Mouse (Mus musculus) forebrain, embryonic 10.5 days (tissue): Measurements from ENCODE around the gene Eif4h. TPM values are rescaled to one million over a fixed set of nuclear protein-coding genes. Genes with fewer than 3 reads are reported as not detected.
"Not testable (repeated sequence)": the region's sequence is repeated elsewhere in the genome, so short reads cannot be mapped to it uniquely, and the experiment has no call there.

Experiments used
- DNase-seq: peaks from one replicate; pipeline ENCODE4 v3.0.0-alpha.2; 2017; ENCODE audit warnings: low spot score; ENCODE audit errors: extremely low spot score
- H3K27ac ChIP-seq: fragments of 300-500 bp; sonication (generic); 2 replicates; pipeline ENCODE4 v1.5.1; 2016; ENCODE audit warnings: mild to moderate bottlenecking
- H3K27me3 ChIP-seq: fragments of 300-500 bp; sonication (generic); 2 replicates; pipeline ENCODE4 v1.6.1; 2016; ENCODE audit warnings: mild to moderate bottlenecking; ENCODE audit not compliant: poor library complexity, severe bottlenecking
- H3K36me3 ChIP-seq: fragments of 300-500 bp; sonication (generic); replicated peaks from 2 replicates; pipeline ENCODE4 v1.6.1; 2016; ENCODE audit warnings: mild to moderate bottlenecking, moderate library complexity
- H3K4me1 ChIP-seq: fragments of 300-500 bp; sonication (generic); 2 replicates; pipeline ENCODE4 v1.6.1; 2016
- H3K4me3 ChIP-seq: fragments of 300-500 bp; sonication (generic); 2 replicates; pipeline ENCODE4 v1.5.1; 2016; ENCODE audit warnings: mild to moderate bottlenecking, moderate library complexity
- H3K9me3 ChIP-seq: fragments of 300-500 bp; sonication (generic); 2 replicates; pipeline ENCODE4 v1.6.1; 2016; ENCODE audit warnings: mild to moderate bottlenecking, moderate library complexity
- WGBS: fragments of 180-500 bp; shearing (Covaris S2); methylation state at CpG from one replicate; pipeline ENCODE4 v1.1.7; 2016; 5-methylcytosine and 5-hydroxymethylcytosine counted together
- polyA plus RNA-seq: library from polyadenylated mRNA; unstranded; fragments of >200 nt; fragmentation: Nextera tagmentation; extraction: Ambion mirVana; gene quantifications from 2 replicates; pipeline ENCODE4 v1.2.1, GENCODE M21; 2016

Eif4h gene
- polyA plus RNA-seq, 1 experiment from 2014 or later: 571 TPM

DNA sequence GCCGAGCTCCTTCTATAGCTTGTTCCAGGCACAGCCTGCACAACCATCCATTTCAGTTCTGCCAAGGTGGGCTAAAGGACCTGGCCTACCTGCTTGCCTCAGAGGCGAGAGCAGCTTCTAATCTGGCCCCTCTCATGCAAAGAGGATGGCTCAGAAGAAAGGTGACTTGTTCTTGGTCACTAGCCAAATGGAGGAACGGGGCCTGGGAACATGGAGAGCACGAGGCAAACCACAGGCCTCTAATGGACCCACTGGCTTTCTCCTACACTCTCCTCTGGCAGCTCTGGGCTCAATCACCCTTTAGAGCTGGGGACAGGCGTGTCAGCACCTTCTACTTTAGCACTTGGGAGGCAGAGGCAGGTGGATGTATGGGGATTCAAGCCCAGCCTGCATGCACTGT lies 35.7 kb upstream of the Eif4h start:
- Histone ChIP-seq H3K4me1 (peaks cover 49% of the 10 kb centered on the region), H3K9me3 (no peaks in the 10 kb centered on the region), H3K4me3 (no peak overlapping the region; the same call in 1 of the 2 replicates), H3K27me3 (no peaks in the 10 kb centered on the region), H3K27ac (peak overlapping the region; percentile 90), H3K36me3 (peaks cover 33% of the 10 kb centered on the region)
- WGBS: 74% methylated on average over 5 of the region's 5 CpGs
- no peak for DNase-seq

DNA sequence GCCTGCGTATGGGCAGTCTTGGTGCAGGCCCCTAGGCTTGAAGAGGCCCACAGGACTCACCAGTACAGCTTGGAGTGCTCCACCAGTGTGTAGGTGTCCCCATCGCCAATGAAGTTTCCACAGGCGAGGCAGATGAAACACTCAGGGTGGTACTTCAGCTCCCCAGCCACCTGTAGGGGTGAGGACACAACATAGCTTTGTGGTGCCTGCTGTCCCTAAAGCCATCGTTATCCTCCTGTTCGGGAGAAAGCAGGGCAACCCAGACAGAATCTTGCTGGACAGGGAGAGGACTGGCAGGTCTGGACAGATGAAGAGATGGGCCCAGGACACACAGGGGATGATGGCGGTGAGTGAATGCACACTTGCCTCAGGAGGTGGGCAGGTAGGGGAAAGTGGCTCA lies 33.3 kb upstream of the Eif4h start:
- H3K36me3 ChIP-seq: peaks cover 49% of the 10 kb centered on the region
- no peak for DNase-seq
- WGBS: 92% methylated on average over 6 of the region's 6 CpGs
- peaks cover 39% of the 10 kb centered on the region for H3K4me1 ChIP-seq
- H3K9me3 ChIP-seq: no peaks in the 10 kb centered on the region
- H3K4me3 ChIP-seq: no peak overlapping the region
- H3K27ac ChIP-seq: no peak overlapping the region
- no peaks in the 10 kb centered on the region for H3K27me3 ChIP-seq

DNA sequence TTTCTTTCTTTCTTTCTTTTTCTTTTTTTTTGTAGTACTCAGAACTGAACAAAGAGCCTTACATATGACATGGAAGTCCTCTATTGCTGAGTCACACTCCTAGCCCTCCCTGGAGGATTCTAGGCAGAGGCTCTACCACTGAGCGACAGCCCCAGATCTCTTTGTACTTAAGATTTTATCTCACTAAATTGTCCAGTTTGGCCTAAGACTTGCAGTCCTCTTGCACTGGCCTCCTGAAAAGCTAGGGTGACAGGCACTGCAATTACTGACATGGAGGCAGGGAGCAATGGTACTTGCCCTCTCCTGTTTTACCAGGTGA lies 32.9 kb upstream of the Eif4h start:
- Histone ChIP-seq H3K36me3 (peaks cover 50% of the 10 kb centered on the region), H3K4me1 (peaks cover 35% of the 10 kb centered on the region), H3K27me3 (no peaks in the 10 kb centered on the region), H3K4me3 (no peak overlapping the region), H3K9me3 (no peaks in the 10 kb centered on the region), H3K27ac (peak overlapping the region; percentile 66)
- 98% methylated on average over 1 of the region's 1 CpGs for WGBS
- DNase-seq: no peak

DNA sequence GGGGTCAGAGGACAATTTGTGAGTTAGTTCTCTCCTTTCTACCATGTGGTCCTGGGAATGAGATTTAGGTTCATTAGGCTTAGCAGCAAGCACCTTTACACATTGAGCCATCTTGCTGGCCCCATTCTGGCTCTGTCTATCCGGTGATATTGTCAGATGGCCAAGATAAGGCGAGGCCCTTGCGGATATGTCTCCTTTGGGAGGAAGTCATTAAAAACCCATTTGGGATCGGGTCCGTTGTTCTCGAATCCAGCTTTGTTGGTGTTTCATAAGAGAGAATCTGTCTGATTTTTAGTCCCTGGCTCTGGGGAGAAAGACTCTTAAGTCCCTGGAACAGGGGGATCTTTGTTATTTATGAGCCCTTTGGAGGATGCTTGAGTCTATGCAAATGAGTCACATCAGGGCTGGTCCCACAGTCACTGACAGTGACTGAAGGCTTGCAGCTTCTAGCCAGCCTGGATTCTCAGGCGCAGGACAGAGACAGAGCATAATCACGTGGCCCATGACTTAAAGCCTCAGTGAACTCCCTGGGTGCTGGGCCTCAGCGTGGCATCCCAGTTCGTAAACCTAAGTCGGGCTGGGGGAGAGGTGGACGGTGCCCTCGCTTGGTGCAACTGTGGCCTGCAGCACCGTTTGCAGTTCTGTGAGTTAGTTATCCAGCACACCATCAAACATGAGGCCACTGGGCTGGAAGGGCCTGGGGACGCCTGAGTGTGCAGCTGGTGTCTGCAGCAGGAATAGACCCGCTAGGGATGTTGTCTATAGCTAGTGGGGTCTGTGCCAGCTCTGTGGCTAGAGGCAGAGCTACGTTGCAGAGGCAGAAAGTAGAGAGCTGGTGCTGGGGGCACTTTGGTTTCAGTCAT lies 32.3 kb upstream of the Eif4h start:
- peaks cover 29% of the 10 kb centered on the region for H3K4me1 ChIP-seq
- H3K27me3 ChIP-seq: no peaks in the 10 kb centered on the region
- H3K4me3 ChIP-seq: no peak overlapping the region
- H3K9me3 ChIP-seq: no peaks in the 10 kb centered on the region
- H3K27ac ChIP-seq: peak overlapping the region; percentile 66
- peaks cover 54% of the 10 kb centered on the region for H3K36me3 ChIP-seq
- no peak for DNase-seq
- WGBS: 81% methylated on average over 17 of the region's 17 CpGs

DNA sequence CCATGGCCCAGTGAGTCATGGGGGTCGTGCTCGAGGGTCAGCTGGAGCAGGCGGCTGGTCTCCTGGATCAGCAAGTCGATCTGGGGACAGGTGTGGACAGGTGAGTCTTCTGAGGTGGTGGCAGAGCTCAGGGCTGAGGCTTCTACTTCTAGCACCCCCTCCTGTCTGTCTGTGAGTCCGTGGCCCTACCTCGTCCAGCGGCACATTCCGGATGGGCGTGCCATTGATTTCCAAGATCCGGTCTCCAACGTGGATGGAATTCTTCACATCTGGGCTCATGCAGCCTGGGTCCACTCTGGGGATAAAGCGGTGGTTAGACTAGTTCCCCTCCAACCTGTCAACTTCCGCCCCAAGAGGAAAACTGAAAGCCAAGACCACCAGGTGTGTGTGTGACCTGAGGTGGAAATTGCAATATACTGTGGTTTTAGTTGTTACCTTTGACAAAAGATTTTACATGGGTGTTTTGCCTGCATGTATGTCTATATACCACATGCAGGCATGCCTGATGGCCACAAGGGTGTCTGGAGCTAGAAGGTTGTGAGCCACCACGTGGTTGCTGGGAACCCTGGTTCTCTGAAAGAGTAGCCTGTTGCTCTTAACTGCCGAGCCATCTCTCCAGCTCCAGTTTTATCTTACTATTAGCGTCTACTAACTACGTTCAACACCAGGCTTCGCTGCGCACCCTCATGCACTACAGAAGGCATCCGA lies 29.9 kb upstream of the Eif4h start:
- Histone ChIP-seq H3K4me3 (no peak overlapping the region), H3K27me3 (no peaks in the 10 kb centered on the region), H3K36me3 (peaks cover 77% of the 10 kb centered on the region), H3K9me3 (no peaks in the 10 kb centered on the region), H3K4me1 (peaks cover 8% of the 10 kb centered on the region; the same call in 1 of the 2 replicates), H3K27ac (no peak overlapping the region)
- WGBS: 80% methylated on average over 20 of the region's 20 CpGs
- no peak for DNase-seq

DNA sequence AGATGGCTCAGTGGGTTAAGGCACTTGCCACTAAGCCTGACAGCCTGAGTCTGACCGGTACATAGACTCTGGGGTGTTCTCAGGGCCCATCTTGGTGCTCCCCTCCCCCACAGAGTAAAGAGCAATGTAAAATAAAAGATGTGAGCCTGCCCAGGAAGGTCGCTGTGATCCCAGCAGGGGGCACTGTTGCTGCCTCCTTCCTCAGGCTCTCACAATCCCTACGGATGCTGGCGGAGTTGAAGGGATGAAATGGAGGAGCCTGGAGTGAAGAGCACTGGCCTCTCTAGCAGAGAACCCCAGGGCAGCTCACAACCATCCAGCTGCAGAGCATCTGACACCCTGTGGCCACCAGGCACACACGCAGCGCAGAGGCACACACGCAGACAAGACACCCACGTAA lies 29.2 kb upstream of the Eif4h start:
- H3K27ac ChIP-seq: no peak overlapping the region
- H3K27me3 ChIP-seq: no peaks in the 10 kb centered on the region

DNA sequence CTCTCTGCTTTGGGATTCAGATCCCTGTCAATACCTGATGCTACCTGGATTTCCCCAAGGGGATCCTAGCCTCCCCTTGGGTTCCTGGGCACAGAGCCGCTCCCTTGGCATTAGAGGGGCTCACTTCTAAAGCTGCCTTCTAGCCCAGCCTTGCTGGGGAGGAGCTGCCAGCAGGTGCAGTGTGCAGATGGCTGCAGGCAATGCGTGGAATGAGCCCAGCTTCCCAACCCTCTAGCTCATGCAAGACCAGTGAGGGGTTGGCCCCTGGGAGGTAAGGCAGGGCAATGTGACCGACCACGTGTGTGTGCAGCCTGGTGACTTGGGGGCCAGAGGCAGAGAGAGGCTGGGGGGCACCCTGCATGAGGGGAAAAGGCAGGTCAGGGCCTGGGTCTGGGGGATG lies 17.4 kb upstream of the Eif4h start:
- 82% methylated on average over 4 of the region's 4 CpGs for WGBS
- Histone ChIP-seq H3K36me3 (peaks cover 49% of the 10 kb centered on the region), H3K4me1 (0 out of 2 replicates have a peak, but pooled peaks cover 6% of the 10 kb centered on the region), H3K9me3 (no peaks in the 10 kb centered on the region), H3K27ac (peak overlapping the region; percentile 48; the same call in 1 of the 2 replicates), H3K4me3 (no peak overlapping the region), H3K27me3 (no peaks in the 10 kb centered on the region)
- DNase-seq: no peak

More for the DNA sequence above, 29.2 kb upstream of the Eif4h start:
- no peaks in the 10 kb centered on the region for H3K9me3 ChIP-seq
- H3K4me1 ChIP-seq: peaks cover 8% of the 10 kb centered on the region; the same call in 1 of the 2 replicates
- WGBS: 34% methylated on average over 8 of the region's 8 CpGs
- DNase-seq: peak; percentile 47
- H3K4me3 ChIP-seq: no peak overlapping the region
- peaks cover 83% of the 10 kb centered on the region for H3K36me3 ChIP-seq

DNA sequence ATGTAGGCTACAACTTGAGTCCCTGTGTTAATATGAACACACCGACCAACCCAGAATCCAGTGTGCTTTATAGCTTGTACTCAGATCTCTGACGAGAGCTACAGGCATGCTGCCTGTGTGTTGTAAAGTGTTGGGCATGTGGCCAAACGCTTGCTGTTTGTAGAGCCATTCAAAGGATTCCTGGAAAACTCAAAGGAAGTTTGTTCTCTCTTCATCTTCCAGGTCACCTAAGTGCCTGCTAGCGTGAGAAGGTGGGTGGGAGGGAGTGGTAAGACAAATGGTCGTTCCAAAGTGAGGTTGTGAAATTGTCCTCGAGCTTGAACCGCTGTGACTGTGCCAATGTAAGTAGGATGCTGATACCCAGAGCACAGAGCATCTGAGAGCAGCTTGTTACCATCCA lies 12.7 kb upstream of the Eif4h start:
- Histone ChIP-seq H3K36me3 (peaks cover 8% of the 10 kb centered on the region), H3K4me3 (no peak overlapping the region), H3K9me3 (no peaks in the 10 kb centered on the region; the same call in 1 of the 2 replicates), H3K27me3 (no peaks in the 10 kb centered on the region), H3K4me1 (0 out of 2 replicates have a peak, but pooled peaks cover 6% of the 10 kb centered on the region), H3K27ac (no peak overlapping the region)
- no peak for DNase-seq
- WGBS: 81% methylated on average over 7 of the region's 7 CpGs

DNA sequence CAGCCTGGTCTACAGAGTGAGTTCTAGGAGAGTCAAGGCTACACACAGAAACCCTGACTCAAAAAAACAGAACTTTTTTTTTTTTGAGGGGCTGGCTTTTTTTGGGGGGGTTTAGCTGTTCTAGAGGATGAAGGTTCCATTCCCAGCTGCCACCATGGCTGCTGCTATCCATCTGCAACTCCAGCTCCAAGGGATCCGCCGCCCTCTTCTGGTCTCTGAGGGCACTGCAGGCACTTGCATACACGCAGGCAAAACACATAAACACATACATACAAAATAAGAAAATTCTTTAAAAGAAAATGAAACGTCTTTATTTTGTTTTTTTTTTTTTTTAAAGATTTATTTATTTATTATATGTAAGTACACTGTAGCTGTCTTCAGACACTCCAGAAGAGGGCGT lies 11.6 kb upstream of the Eif4h start:
- Histone ChIP-seq H3K4me3 (no peak overlapping the region), H3K27me3 (no peaks in the 10 kb centered on the region), H3K4me1 (0 out of 2 replicates have a peak, but pooled peaks cover 3% of the 10 kb centered on the region), H3K27ac (no peak overlapping the region), H3K9me3 (no peaks in the 10 kb centered on the region; the same call in 1 of the 2 replicates), H3K36me3 (no peaks in the 10 kb centered on the region)
- DNase-seq: peak; percentile 31
- WGBS: 57% methylated on average over 5 of the region's 5 CpGs

DNA sequence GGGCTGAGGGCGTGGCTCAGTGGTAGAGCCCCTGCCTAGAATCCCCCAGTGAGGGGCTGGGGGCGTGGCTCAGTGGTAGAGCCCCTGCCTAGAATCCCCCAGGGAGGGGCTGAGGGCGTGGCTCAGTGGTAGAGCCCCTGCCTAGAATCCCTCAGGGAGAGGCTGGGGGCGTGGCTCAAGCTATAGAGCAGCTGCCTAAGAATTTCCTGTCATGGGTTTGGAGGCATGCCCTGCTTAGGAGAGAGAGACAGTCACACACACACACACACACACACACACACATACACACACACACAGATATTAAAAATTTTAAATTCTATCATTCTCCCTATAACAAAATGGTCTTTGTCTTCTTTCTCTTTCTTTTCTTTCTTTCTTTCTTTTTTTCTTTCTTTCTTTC lies 9.7 kb upstream of the Eif4h start:
- H3K4me3 ChIP-seq, DNase-seq, H3K9me3 ChIP-seq, H3K36me3 ChIP-seq, H3K27me3 ChIP-seq, H3K27ac ChIP-seq, H3K4me1 ChIP-seq: not testable (repeated sequence)
- 91% methylated on average over 3 of the region's 4 CpGs for WGBS

DNA sequence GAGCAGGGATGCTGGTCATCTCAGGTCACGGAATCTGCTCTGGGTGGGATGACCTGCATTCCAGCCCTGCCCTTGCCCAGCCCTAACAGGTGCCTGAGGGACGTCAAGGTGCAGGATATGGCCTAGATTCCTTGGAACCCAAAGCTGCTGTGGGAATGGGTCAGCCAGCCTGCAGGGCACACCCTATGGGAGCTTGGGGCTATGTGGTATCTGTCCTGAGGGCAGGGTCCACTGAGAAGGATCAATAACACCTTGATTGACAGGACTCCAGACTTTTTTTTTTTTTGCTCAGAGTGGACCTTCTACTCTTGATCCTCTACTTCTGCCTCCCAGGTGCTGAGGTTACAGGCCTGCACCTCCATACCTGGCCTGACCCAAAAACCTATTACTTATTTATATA lies 8.1 kb upstream of the Eif4h start:
- Histone ChIP-seq H3K36me3 (no peaks in the 10 kb centered on the region), H3K4me1 (no peaks in the 10 kb centered on the region), H3K27me3 (no peaks in the 10 kb centered on the region), H3K4me3 (no peak overlapping the region), H3K27ac (no peak overlapping the region), H3K9me3 (no peaks in the 10 kb centered on the region; the same call in 1 of the 2 replicates)
- DNase-seq: no peak
- 71% methylated on average over 2 of the region's 2 CpGs for WGBS

DNA sequence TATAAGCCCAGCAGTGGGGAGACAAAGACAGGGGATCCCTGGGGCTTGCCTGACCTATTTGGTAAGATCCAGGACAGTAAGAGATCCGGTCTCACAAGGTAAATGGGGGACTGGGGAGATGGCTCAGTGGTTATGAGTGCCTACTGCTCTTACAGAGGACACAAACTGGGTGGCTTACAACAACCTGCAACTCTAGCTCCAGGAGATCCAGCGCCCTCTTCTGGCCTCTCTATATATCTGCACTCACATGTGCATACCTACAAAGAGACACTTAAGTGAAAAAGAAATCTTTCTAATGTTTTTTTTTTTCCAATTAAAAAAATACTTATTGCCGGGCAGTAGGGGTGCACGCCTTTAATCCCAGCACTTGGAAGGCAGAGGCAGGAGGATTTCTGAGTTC lies 7.2 kb upstream of the Eif4h start:
- no peak overlapping the region for H3K27ac ChIP-seq
- H3K4me3 ChIP-seq: no peak overlapping the region
- no peaks in the 10 kb centered on the region for H3K4me1 ChIP-seq
- H3K27me3 ChIP-seq: no peaks in the 10 kb centered on the region
- no peak for DNase-seq
- WGBS: 78% methylated on average over 4 of the region's 4 CpGs
- no peaks in the 10 kb centered on the region; the same call in 1 of the 2 replicates for H3K9me3 ChIP-seq
- H3K36me3 ChIP-seq: no peaks in the 10 kb centered on the region

DNA sequence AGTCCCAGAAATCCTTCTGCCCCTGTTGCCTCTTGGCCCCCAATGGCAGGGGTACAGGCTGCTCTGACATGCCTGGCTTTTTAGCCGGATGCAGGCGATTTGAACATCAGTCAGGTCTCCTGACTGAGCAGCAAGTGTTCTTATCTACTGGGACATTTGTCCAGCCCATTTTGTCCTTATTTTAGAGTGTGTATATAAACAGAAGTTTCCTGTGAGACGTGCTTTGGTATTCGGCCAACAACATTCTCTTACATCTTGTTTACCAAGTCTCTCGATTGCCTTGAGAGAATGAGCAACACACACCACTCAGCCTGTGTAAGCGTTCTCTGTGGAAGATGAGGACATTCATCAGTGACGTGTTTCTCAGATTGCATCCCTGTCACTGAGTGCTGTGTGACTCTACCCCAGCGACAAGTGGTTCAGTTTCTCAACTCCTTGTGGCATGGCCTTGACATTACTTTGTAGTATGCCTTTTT lies 5.4 kb upstream of the Eif4h start:
- H3K27ac ChIP-seq: no peak overlapping the region
- peaks cover 5% of the 10 kb centered on the region for H3K4me1 ChIP-seq
- no peaks in the 10 kb centered on the region for H3K27me3 ChIP-seq
- no peak overlapping the region for H3K4me3 ChIP-seq
- no peaks in the 10 kb centered on the region for H3K36me3 ChIP-seq
- no peak for DNase-seq
- 83% methylated on average over 8 of the region's 8 CpGs for WGBS
- H3K9me3 ChIP-seq: no peaks in the 10 kb centered on the region
